Mouse (Mus musculus): ENCODE measurements at regions not wholly inside any gene's neighbourhood (a gene's known extent, or its start where the extent isn't known, plus 50 kb on each side); places are given as distances from the start of the nearest gene placed in this dataset.

- TF ChIP-seq CTCF (conservative IDR thresholded peaks at IDR 0.05; ENCODE audit: low read length) (no peak), NANOG (IDR thresholded peaks at IDR 0.05; ENCODE audit: borderline replicate concordance, low read length) (no peak)
Measured at GRCm38 (mm10) chr8:8233616-8234015, 427.4 kb downstream of the Efnb2 start.

Measured in E14TG2a.4 (cell line).